Mouse (Mus musculus) effector memory CD4-positive, alpha-beta T cell, adult 5 months (primary cell): Measurements from ENCODE around the gene Phpt1. TPM values are rescaled to one million over a fixed set of nuclear protein-coding genes. Genes with fewer than 3 reads are reported as not detected.

Source experiments
- polyA plus RNA-seq: library from polyadenylated mRNA; unstranded; fragments of 100-300 nt; shearing (Covaris generic); gene quantifications from one replicate; pipeline ENCODE4 v1.2.1, GENCODE M21; 2017

The Phpt1 gene
- 48.3 TPM for polyA plus RNA-seq

DNA sequence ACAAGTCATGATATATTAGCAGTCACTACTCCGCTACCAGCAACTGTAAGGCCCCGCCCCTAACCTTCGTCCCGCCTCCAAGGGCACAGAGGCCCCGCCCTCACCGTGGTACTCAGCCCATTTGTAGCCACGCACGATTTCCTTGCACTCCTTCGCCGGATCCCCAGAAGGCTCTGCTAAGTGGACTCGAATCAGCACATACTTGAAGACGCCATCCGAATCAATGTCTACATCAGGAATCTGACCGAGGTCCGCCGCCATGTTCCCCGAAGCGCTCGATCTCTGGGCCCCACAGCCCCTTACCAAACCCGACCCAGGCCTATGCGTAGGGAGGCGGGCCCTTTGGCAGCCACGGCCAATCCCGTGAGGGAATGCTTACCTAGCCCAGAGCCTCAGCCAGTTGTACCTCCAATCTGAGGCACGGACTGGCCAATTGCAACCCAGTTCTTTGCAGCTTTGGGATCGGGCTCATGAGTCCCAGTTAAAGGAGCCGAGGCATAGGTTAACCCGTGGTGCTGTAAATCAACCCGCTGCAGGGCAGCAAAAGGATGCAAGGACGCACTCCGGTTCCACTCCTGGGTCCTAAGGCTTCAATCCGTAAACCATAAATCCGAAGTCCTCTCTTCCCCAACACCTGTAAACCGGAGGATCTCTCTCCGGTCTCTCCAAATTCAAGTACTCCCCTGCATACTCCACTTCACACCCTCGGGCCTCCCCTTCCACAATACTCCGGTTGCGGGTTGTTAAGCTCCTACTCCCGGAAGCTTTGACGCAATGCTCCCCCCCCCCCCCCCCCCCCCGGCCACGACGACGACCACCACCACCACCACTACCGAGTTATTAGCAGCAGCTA lies at the start of gene Phpt1, which contains the start of gene Mamdc4:
TSS of gene Phpt1 (minus strand) at position 646 of the 853 bp plus-strand sequence.
TSS of gene Mamdc4 (minus strand) at position 267 of the 853 bp plus-strand sequence.

DNA sequence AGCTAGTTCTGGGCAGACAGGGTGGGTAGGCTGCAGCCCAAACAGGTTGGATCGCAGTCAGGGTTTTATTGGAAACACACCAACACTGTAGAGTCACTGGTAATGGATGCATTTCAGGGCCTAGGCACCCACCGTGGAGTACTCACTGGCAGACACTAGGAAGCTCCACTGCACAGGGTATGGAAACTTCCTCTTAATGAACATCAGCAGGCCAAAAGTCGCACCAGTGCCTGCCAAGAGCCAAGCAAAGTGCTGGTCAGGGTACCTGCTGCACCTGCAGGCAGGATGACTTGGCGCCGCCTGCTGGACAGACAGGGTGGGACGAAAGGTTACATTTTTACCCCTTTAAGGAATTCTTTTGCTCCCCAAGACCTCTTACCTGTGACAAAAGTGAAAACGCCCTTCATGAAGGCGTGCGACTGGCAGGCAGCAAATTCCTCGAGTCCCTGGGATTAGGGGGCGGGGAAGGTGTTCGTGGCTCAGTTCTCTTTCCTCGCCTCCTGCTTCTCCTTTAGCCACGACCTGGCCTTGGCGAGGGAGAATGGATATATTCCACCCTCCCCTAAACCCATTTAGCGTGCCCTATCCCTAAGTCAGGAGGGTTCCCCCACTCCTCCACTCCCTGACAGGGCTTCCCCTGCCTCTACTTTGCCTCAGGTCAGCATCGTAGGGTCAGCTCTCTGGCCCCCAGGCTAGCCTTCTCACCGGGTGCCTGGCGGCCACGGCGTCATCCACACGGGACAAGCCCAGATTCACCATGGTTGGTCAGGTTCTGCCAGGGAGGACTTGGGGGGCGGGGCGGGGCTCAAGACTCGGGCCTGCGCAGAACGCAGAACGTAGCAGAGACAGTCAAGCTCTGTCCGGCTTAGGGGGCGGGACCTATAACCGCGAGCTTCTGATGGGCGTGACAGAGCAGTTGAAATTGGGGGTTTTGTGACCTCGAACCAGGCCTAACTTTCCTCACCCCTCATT lies 46.5 kb upstream of the Phpt1 start, which contains the start of gene Tmem141:
TSS of gene Tmem141 (minus strand) at position 777 of the 972 bp plus-strand sequence.

DNA sequence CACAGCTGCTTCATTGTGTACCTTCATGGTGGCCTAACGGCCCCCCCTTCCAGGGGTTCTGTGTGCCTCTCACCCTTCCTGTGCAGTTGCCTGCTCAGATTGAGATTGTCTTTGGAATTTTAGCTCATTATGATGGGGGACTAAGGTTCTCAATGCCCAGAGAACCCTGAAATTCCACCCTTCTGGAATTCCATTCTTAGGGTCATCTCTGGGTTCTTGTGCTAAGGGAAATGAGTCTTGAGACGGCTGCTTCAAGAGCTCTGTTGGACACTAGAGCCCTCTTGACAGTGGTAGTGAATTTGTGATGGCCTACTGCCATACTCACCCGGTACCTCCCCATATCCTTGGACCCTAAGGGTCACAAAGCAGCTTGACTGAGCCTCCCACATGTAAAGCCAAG lies 42.6 kb upstream of the Phpt1 start, which contains the start of gene Ccdc183:
TSS of gene Ccdc183 (minus strand) at position 101 of the 400 bp plus-strand sequence.

DNA sequence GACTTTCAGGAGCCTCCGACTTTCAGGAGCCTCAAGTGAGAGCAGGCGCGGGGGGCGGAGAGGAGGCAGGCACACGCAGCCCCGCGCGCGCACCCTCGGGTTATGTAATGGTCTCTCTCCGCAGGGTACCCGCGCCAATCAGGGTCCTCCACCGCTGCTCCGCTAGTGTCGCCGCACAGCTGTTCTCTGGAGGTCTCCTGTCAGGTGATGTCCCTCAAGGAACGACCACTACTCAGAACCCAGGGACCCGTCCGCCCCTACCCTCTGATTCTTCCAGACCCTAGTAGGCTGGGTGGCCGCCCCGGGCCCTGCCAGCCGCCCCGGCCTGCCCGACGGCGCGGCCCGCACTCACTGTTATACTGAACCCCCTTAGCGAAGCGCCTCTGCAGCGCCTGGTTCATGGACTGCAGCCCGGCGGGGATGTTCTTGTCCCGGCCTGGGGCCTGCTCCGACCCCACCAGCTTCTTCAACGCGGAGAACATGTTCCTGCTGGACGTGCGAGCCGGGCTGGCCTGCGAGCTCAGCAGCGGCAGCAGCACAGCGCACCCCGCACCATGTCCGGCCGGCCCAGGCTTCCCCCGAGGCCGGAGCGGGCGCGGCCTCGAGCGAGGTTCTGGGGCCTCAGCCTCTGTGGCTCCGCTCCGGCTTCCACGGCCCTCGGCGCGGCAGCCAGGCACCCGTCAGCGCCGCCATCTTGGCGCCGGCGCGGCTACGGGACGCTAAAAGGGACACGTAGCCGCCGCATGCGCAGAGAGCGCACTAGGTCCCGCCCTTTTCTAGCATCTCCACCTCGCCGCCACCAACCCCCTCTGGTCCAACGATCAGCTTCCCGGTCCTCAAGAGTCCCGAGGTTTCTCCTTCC lies 33.0 kb upstream of the Phpt1 start, which contains the start of gene Rabl6:
TSS of gene Rabl6 (minus strand) at position 761 of the 862 bp plus-strand sequence.

DNA sequence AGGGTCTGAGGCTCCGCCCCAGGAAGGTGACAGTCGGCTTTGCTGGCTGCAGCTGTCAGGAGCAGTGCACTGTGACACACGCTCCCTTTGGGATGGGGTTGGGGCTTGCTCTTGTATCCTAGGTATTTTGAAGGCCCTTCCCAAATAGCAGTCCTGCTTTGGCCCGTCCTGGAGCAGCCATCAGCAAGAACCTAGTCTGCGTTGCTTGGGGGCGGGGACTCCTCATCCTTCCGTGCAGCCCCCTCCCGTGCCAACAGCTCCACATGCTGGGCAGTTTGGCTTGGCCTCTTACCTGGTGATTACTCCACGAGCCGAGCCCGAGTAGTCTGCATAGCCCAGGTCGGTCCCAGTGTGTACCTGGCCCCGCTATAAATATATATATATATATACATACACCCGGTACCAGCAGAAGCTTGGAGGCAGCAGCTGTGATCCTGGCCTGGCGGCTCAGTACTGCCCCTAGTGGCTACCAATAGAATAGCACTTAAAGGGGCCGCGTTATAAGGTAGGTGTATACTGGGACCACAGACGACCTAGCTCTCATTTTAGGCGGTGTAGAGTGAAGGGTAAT lies 6.4 kb upstream of the Phpt1 start, which contains the start of gene Ajm1:
TSS of gene Ajm1 (minus strand) at position 464 of the 571 bp plus-strand sequence.

DNA sequence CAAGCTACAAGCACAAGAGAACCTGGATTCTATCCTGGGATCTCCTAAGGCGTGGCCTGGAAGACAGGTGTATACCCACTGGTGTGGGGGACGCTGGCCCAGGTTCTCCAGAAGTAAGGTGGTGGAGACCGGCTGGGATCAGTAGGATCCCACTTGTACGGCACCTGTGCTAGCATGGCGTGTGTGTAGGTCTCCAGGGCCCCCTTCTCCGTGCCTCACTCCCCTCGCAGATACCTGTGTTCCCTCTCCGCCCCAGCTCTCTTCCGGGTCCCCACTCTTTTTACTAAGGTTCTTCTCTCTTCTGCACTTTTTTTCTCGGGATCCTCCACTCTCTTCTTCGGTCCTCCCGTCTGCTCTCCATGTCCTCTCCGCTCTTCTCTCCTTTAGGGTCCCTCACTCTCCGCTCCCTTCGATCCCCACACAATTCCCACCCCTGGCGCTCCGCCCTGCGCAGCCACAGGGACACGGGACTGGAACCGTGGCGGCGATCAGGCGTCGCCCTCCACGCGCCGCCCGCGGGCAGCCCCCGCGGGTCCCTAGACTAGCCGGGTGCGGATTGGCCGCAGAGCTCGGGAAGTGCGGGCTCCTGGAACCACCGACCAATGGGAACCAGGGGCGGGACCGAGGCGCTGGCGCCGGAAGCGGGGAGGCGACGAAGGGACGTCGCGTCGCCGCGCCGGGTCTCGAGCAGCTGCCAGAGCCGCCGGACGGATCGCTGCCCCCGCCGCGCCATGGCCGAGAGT lies 17.6 kb downstream of the Phpt1 start, which contains the start of gene Edf1:
TSS of gene Edf1 (plus strand) at position 627 of the 743 bp plus-strand sequence.

DNA sequence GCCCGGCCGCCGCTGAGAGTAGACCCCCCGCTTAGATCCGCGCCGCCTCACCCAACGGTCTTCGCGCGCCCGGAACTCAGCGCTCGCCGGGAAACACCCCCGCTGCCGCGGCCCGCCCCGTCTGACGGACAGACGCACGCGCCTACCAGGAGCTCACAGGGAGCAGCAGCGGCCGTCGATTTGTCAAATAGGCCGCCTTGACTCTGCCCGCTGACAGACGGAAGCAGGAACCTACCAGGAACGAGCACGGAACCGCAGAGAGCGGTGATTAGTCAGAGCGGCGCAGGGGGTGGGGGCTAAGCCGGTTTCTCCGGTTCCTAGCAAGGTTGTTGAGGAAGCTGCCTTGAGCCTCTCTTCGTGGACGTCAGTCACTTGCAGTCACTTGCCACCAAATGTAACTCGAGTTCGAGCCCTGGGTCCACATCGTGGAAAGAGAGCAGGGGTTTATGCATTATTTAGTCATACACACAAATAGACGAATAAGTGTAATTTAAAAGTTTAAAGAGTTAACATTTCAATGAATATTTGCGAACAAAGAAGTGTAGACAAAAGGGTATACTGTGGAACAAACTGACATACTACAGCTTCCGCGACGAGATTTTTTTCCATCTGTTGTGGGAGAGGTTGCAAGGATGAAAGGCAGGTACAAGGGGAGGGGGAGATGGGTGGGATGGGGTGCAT lies 28.1 kb downstream of the Phpt1 start, which contains the start of gene Traf2:
TSS of gene Traf2 (minus strand) at position 130 of the 681 bp plus-strand sequence.

Other genes with a start within 250 kb of the Phpt1 start
- gene Man1b1, start 242.9 kb downstream of the Phpt1 start, polyA plus RNA-seq = 49.9 TPM
- gene Dpp7, start 218.9 kb downstream of the Phpt1 start, polyA plus RNA-seq = 20.8 TPM
- 27.9 TPM for gene Uap1l1, start 209.5 kb downstream of the Phpt1 start, polyA plus RNA-seq
- gene Sapcd2, start 202.9 kb downstream of the Phpt1 start, polyA plus RNA-seq = 0.80 TPM
- gene Entpd2, start 179.3 kb downstream of the Phpt1 start, polyA plus RNA-seq = not detected
- gene Npdc1, start 175.9 kb downstream of the Phpt1 start, polyA plus RNA-seq = 4.5 TPM
- 1.6 TPM for gene Fut7, start 152.0 kb downstream of the Phpt1 start, polyA plus RNA-seq
- gene Abca2, start 146.5 kb downstream of the Phpt1 start, polyA plus RNA-seq = 58.8 TPM
- 3.2 TPM for gene Clic3, start 118.4 kb downstream of the Phpt1 start, polyA plus RNA-seq
- 57.3 TPM for gene Paxx, start 114.1 kb downstream of the Phpt1 start, polyA plus RNA-seq
- not detected for gene Ptgds, start 105.2 kb downstream of the Phpt1 start, polyA plus RNA-seq
- not detected for gene Lcn12, start 81.3 kb downstream of the Phpt1 start, polyA plus RNA-seq
- gene Fbxw5, start 74.5 kb downstream of the Phpt1 start, polyA plus RNA-seq = 67.4 TPM
- gene C8g, start 73.5 kb downstream of the Phpt1 start, polyA plus RNA-seq = 5.9 TPM
- 65.0 TPM for gene Traf2, start 28.3 kb downstream of the Phpt1 start, polyA plus RNA-seq
- 209 TPM for gene Edf1, start 17.4 kb downstream of the Phpt1 start, polyA plus RNA-seq
- gene Mamdc4, start 379 bp downstream of the Phpt1 start, polyA plus RNA-seq = 2.0 TPM
- gene Ajm1, start 6.5 kb upstream of the Phpt1 start, polyA plus RNA-seq = not detected
- 41.4 TPM for gene Rabl6, start 33.3 kb upstream of the Phpt1 start, polyA plus RNA-seq
- not detected for gene Ccdc183, start 42.5 kb upstream of the Phpt1 start, polyA plus RNA-seq
- 3.4 TPM for gene Tmem141, start 46.8 kb upstream of the Phpt1 start, polyA plus RNA-seq
- gene Fcna, start 52.8 kb upstream of the Phpt1 start, polyA plus RNA-seq = not detected
- gene Lcn8, start 77.9 kb upstream of the Phpt1 start, polyA plus RNA-seq = not detected
- gene Lcn5, start 82.7 kb upstream of the Phpt1 start, polyA plus RNA-seq = not detected
- not detected for gene Lcn6, start 101.6 kb upstream of the Phpt1 start, polyA plus RNA-seq
- not detected for gene Lcn10, start 107.5 kb upstream of the Phpt1 start, polyA plus RNA-seq
- gene Obp2a, start 124.8 kb upstream of the Phpt1 start, polyA plus RNA-seq = not detected
- gene Bmyc, start 131.5 kb upstream of the Phpt1 start, polyA plus RNA-seq = 21.5 TPM
- gene Obp2b, start 161.8 kb upstream of the Phpt1 start, polyA plus RNA-seq = not detected
- gene Lcn3, start 190.3 kb upstream of the Phpt1 start, polyA plus RNA-seq = not detected
- not detected for gene Lcn11, start 201.8 kb upstream of the Phpt1 start, polyA plus RNA-seq
- gene Gm13539, start 207.0 kb upstream of the Phpt1 start, polyA plus RNA-seq = not detected
- gene Glt6d1, start 240.6 kb upstream of the Phpt1 start, polyA plus RNA-seq = not detected
- gene Lcn9, start 247.9 kb upstream of the Phpt1 start, polyA plus RNA-seq = not detected